44 mouse cellular contexts compared by ENCODE assay signal in genomic region chr3:107966631-107967030, GRCm38 (mm10). TPM values are rescaled to one million over a fixed set of nuclear protein-coding genes. Genes with fewer than 3 reads are reported as not detected.
"Had no signal": no experiment of that assay in that cellular context is flagged by ENCODE, and none has a peak within 500 bp of the region (broad histone marks: within the 10 kb centered on the region; RNA-seq: fewer than 3 reads in every experiment).

No protein-coding gene starts in this region.

- H3K4me1 ChIP-seq: limb, embryonic 12.5 days; limb, embryonic 13.5 days; limb, embryonic 15.5 days; midbrain, embryonic 15.5 days; neural tube, embryonic 12.5 days had no signal

- H3K4me3 ChIP-seq: left cerebral cortex, adult 2 months; limb, embryonic 10.5 days; limb, embryonic 12.5 days; limb, embryonic 13.5 days; limb, embryonic 15.5 days; liver, embryonic 12.5 days; liver, embryonic 13.5 days; liver, embryonic 15.5 days; lung, embryonic 15.5 days; megakaryocyte, embryonic 14.5 days; midbrain, embryonic 10.5 days; midbrain, embryonic 12.5 days; midbrain, embryonic 13.5 days; midbrain, embryonic 15.5 days; myocyte; neural tube, embryonic 12.5 days had no signal

- H3K27me3 ChIP-seq: limb, embryonic 12.5 days; limb, embryonic 13.5 days; limb, embryonic 15.5 days; liver, embryonic 13.5 days; liver, embryonic 15.5 days; lung, embryonic 15.5 days; midbrain, embryonic 12.5 days; midbrain, embryonic 15.5 days; neural tube, embryonic 12.5 days had no signal

- H3K27ac ChIP-seq: left cerebral cortex, adult 2 months; limb, embryonic 10.5 days; limb, embryonic 12.5 days; limb, embryonic 13.5 days; limb, embryonic 15.5 days; liver, embryonic 12.5 days; liver, embryonic 13.5 days; liver, embryonic 14.5 days; liver, embryonic 15.5 days; lung, embryonic 15.5 days; macrophage; midbrain, embryonic 10.5 days; midbrain, embryonic 12.5 days; midbrain, embryonic 13.5 days; midbrain, embryonic 15.5 days; neural tube, embryonic 12.5 days had no signal

- ATAC-seq: liver, embryonic 12.5 days; liver, postnatal 0 days; lung, postnatal 0 days; midbrain, embryonic 13.5 days; midbrain, embryonic 15.5 days; midbrain, embryonic 16.5 days had no signal

- H3K9me3 ChIP-seq: limb, embryonic 10.5 days; limb, embryonic 12.5 days; limb, embryonic 13.5 days; limb, embryonic 15.5 days; liver, embryonic 12.5 days; liver, embryonic 13.5 days; liver, embryonic 15.5 days; lung, embryonic 15.5 days; megakaryocyte, embryonic 14.5 days; midbrain, embryonic 10.5 days; midbrain, embryonic 12.5 days; midbrain, embryonic 13.5 days; midbrain, embryonic 15.5 days; neural tube, embryonic 12.5 days had no signal

- H3K36me3 ChIP-seq: limb, embryonic 10.5 days; limb, embryonic 12.5 days; limb, embryonic 13.5 days; limb, embryonic 15.5 days; liver, embryonic 12.5 days; liver, embryonic 13.5 days; liver, embryonic 15.5 days; lung, embryonic 15.5 days; midbrain, embryonic 10.5 days; midbrain, embryonic 12.5 days; midbrain, embryonic 13.5 days; midbrain, embryonic 15.5 days; neural tube, embryonic 12.5 days had no signal

- H3K4me2 ChIP-seq: limb, embryonic 12.5 days; limb, embryonic 13.5 days; limb, embryonic 15.5 days; liver, embryonic 11.5 days; liver, embryonic 12.5 days; liver, embryonic 13.5 days; liver, embryonic 15.5 days; lung, embryonic 14.5 days; lung, embryonic 15.5 days; midbrain, embryonic 12.5 days; midbrain, embryonic 13.5 days; midbrain, embryonic 15.5 days; neural tube, embryonic 12.5 days had no signal

- H3K9ac ChIP-seq: limb, embryonic 12.5 days; limb, embryonic 13.5 days; limb, embryonic 15.5 days; liver, embryonic 12.5 days; liver, embryonic 13.5 days; liver, embryonic 14.5 days; liver, embryonic 15.5 days; liver, postnatal 0 days; lung, embryonic 14.5 days; lung, embryonic 15.5 days; midbrain, embryonic 12.5 days; midbrain, embryonic 13.5 days; midbrain, embryonic 15.5 days; neural tube, embryonic 12.5 days had no signal

- DNase-seq: left cerebral cortex, postnatal 4 days; liver, embryonic 13.5 days; liver, postnatal 0 days; lung, adult 18-20 months; lung, adult 2 months; lung, embryonic 14.5 days; lung, postnatal 10 days; lung, postnatal 14 days; lung, postnatal 36 days; lung, postnatal 4 days had no signal

RNA-seq across cellular contexts. Expression of gene Gstm3, which starts 2.5 kb away (rescaled TPM):
- total RNA-seq: left cerebral cortex, adult 18-20 months; left cerebral cortex, adult 2 months; left cerebral cortex, adult 8-10 months; left cerebral cortex, postnatal 10 days; left cerebral cortex, postnatal 14 days; left cerebral cortex, postnatal 25 days; left cerebral cortex, postnatal 36 days; left cerebral cortex, postnatal 4 days; megakaryocyte progenitor cell, adult 5-6 weeks; megakaryocyte, adult 5-6 weeks; megakaryocyte-erythroid progenitor cell, adult 5-6 weeks; midbrain, postnatal 0 days; monocyte, adult 5-6 weeks had no signal
- polyA plus RNA-seq: limb, embryonic 10.5 days; limb, embryonic 11.5 days; limb, embryonic 12.5 days; limb, embryonic 13.5 days; limb, embryonic 14.5 days; limb, embryonic 15.5 days; macrophage; midbrain, embryonic 10.5 days; midbrain, embryonic 12.5 days; midbrain, embryonic 13.5 days; midbrain, embryonic 16.5 days; midbrain, postnatal 0 days; myocyte; neural tube, embryonic 11.5 days; neural tube, embryonic 12.5 days had no signal

RNA-seq across cellular contexts. Expression of gene Gstm2, which starts 19.6 kb away (rescaled TPM):
- total RNA-seq: monocyte, adult 5-6 weeks had no signal

RNA-seq across cellular contexts. Expression of gene Gstm6, which starts 23.1 kb away (rescaled TPM):
- total RNA-seq: megakaryocyte, adult 5-6 weeks; megakaryocyte-erythroid progenitor cell, adult 5-6 weeks; monocyte, adult 5-6 weeks had no signal
- polyA plus RNA-seq: macrophage, myocyte had no signal

RNA-seq across cellular contexts. Expression of gene Gstm7, which starts 35.0 kb away (rescaled TPM):
- total RNA-seq: monocyte, adult 5-6 weeks had no signal
